Mouse (Mus musculus) G1E (cell line): ENCODE data around the gene Tuba4a.

Experiments
- CTCF ChIP-seq: IDR thresholded peaks from 2 replicates; pipeline ENCODE4 v1.5.1; 2012; ENCODE audit warnings: low read depth, low read length, inconsistent platforms, mixed read lengths
- GATA1 ChIP-seq: IDR thresholded peaks from 2 replicates; pipeline ENCODE4 v1.6.1; 2012; ENCODE audit warnings: borderline replicate concordance, low read length, inconsistent platforms, mixed read lengths
- POLR2AphosphoS5 ChIP-seq: IDR thresholded peaks from 2 replicates; pipeline ENCODE4 v1.6.1; 2012; ENCODE audit warnings: low read depth, low read length, inconsistent platforms; ENCODE audit not compliant: insufficient replicate concordance
- TAL1 ChIP-seq: conservative IDR thresholded peaks from 2 replicates; pipeline ENCODE4 v1.6.1; 2012; ENCODE audit warnings: low read depth, low read length, inconsistent platforms, mixed read lengths

GRCm38 (mm10) chr1:75223532-75223931, 3.9 kb upstream of the Tuba4a start:
- TF ChIP-seq CTCF (no peak), TAL1 (no peak), GATA1 (no peak), POLR2AphosphoS5 (no peak)
